Comparison of ENCODE assay signal across 18 mouse cellular contexts in genomic region chr11:48249315-48249714, GRCm38 (mm10).
A peak's percentile ranks its signal among the peaks of the same experiment; 100 is the strongest.
DNase-seq lines count a peak whose midpoint lies in the region; ATAC-seq lines count a peak whose summit lies in the region.
"Had no signal": no experiment of that assay in that cellular context is flagged by ENCODE, and none has a peak within 500 bp of the region (broad histone marks: within the 10 kb centered on the region; RNA-seq: fewer than 3 reads in every experiment).

No protein-coding gene starts in this region.

- H3K4me1 ChIP-seq in heart, embryonic 11.5 days (ENCODE audit: control insufficient read depth, insufficient read depth, low read length): no peaks in the 10 kb centered on the region
- H3K4me1 ChIP-seq: embryonic facial prominence, embryonic 10.5 days; intestine, embryonic 15.5 days; liver, embryonic 15.5 days had no signal

- no peaks in the 10 kb centered on the region for H3K27me3 ChIP-seq in heart, embryonic 11.5 days (ENCODE audit: control insufficient read depth, insufficient read depth, low read length)
- H3K27me3 ChIP-seq: hindbrain, embryonic 13.5 days; intestine, embryonic 15.5 days; liver, embryonic 15.5 days had no signal

- WGBS in heart, embryonic 11.5 days (ENCODE audit: insufficient replicate concordance): 14% methylated on average over 1 of the region's 1 CpGs

- no peak overlapping the region for H3K9ac ChIP-seq in heart, embryonic 11.5 days (ENCODE audit: low read depth, low read length)
- H3K9ac ChIP-seq: hindbrain, embryonic 13.5 days; intestine, embryonic 15.5 days; liver, embryonic 15.5 days had no signal

- no peak overlapping the region for H3K4me2 ChIP-seq in heart, embryonic 11.5 days
- H3K4me2 ChIP-seq: hindbrain, embryonic 13.5 days; intestine, embryonic 15.5 days; liver, embryonic 15.5 days had no signal

- H3K4me3 ChIP-seq in heart, embryonic 11.5 days (ENCODE audit: low read depth, low read length): no peak overlapping the region
- H3K4me3 ChIP-seq: embryonic facial prominence, embryonic 10.5 days; hindbrain, embryonic 13.5 days; intestine, embryonic 15.5 days; liver, embryonic 15.5 days had no signal

- intact Hi-C loops in heart, postnatal 14 days (cut with DNase I): no loop called here

- H3K27ac ChIP-seq in heart, embryonic 11.5 days (ENCODE audit: low read depth, low read length): no peak overlapping the region
- H3K27ac ChIP-seq: embryonic facial prominence, embryonic 10.5 days; hindbrain, embryonic 13.5 days; intestine, embryonic 15.5 days; kidney, postnatal 0 days; liver, embryonic 15.5 days; stomach, postnatal 0 days had no signal

- no peaks in the 10 kb centered on the region for H3K9me3 ChIP-seq in heart, embryonic 11.5 days (replicated peaks; ENCODE audit: control insufficient read depth, low read length)
- H3K9me3 ChIP-seq: embryonic facial prominence, embryonic 10.5 days; hindbrain, embryonic 13.5 days; intestine, embryonic 15.5 days; liver, embryonic 15.5 days had no signal

- peak; percentile 98 for DNase-seq in heart, adult 11 months
- peak; percentile 10 for DNase-seq in Muller cell, postnatal 12 days (ENCODE audit: inconsistent ontology term)
- DNase-seq in heart, postnatal 14 days: peak; percentile 20 to 22
- DNase-seq in lung, postnatal 14 days: peak; percentile 12
- DNase-seq in layer of hippocampus, adult 9-11 months: no peak
- no peak for DNase-seq in embryo, embryonic 11 days
- DNase-seq in kidney, postnatal 10 days: no peak
- DNase-seq: adrenal gland, adult 8-10 months; cerebellum, adult 11-12 months; cerebellum, postnatal 36 days had no signal

- H3K36me3 ChIP-seq in heart, embryonic 11.5 days (ENCODE audit: control insufficient read depth, insufficient read depth, low read length): no peaks in the 10 kb centered on the region
- H3K36me3 ChIP-seq: embryonic facial prominence, embryonic 10.5 days; hindbrain, embryonic 13.5 days; intestine, embryonic 15.5 days; liver, embryonic 15.5 days had no signal

- ATAC-seq in heart, embryonic 11.5 days (replicated peaks; ENCODE audit: insufficient number of reproducible peaks, low FRiP score, low TSS enrichment): no peak
- ATAC-seq: forebrain, embryonic 14.5 days; intestine, embryonic 15.5 days had no signal

Comparison
In these comparisons a context has a peak if more than half of its experiments do, and no peak if none do; other contexts are left out.
1. DNase-seq: peak in heart, adult 11 months (single experiment), Muller cell, postnatal 12 days (single experiment), heart, postnatal 14 days (2 of 2) and lung, postnatal 14 days (single experiment); none in layer of hippocampus, adult 9-11 months (single experiment), embryo, embryonic 11 days (single experiment) and kidney, postnatal 10 days (single experiment).